Mouse (Mus musculus) thymus, adult 18-20 months (tissue): ENCODE measurements around the gene Ptcd2.

Experiments
- DNase-seq, 2 experiments: peaks; one replicate each; pipeline ENCODE4 v3.0.0; 2022; ENCODE audit warnings: mixed read lengths in 2 of 2

The Ptcd2 gene

GRCm38 (mm10) chr13:99299921-99300320, 44.6 kb downstream of the Ptcd2 start:
- DNase-seq = no peak

DNA sequence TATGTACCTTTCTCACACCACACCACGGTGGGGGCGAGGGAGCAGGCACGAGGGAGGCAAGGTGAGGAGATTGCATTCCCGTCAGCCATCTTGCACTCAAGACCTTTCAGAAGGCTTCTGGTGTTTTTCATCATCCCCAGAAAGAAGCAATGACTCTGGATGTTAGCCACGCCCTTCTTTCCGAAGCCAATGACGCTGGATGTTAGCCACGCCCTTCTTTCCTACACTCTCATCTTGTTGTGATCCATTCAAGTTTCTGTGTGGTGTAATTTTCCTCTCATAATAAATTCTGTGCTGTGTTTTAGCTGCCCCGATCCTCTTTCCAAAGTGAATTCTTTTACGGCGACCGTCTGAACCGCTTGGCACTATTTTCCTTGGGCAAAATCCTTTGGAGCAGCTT, 50.3 kb downstream of the Ptcd2 start:
- no peak for DNase-seq

- DNase-seq = no peak
Measured at GRCm38 (mm10) chr13:99290766-99291165, 53.7 kb downstream of the Ptcd2 start.

DNA sequence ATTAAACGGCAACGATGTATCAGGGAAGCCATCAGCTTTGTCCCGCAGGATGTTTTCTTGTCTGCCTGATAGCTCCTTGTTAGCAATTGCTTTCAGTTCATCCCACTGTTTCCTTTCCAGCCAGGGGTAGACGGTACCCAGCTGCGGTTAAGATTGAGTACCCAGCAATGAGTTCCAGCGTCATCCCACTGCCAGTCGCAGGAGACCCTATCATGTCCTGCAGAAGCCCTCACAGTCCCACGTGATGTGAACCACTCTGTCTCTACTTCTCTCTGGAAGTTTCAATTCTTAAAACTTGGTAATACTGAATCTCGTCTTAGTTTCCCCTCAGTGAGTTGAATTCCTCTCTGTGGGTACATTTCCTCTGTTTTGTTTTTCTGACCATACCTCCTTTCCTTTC, 56.7 kb downstream of the Ptcd2 start:
- no peak for DNase-seq

GRCm38 (mm10) chr13:99287207-99287606, 57.3 kb downstream of the Ptcd2 start:
- no peak for DNase-seq

- no peak for DNase-seq
Measured at GRCm38 (mm10) chr13:99285241-99285640, 59.3 kb downstream of the Ptcd2 start.

DNA sequence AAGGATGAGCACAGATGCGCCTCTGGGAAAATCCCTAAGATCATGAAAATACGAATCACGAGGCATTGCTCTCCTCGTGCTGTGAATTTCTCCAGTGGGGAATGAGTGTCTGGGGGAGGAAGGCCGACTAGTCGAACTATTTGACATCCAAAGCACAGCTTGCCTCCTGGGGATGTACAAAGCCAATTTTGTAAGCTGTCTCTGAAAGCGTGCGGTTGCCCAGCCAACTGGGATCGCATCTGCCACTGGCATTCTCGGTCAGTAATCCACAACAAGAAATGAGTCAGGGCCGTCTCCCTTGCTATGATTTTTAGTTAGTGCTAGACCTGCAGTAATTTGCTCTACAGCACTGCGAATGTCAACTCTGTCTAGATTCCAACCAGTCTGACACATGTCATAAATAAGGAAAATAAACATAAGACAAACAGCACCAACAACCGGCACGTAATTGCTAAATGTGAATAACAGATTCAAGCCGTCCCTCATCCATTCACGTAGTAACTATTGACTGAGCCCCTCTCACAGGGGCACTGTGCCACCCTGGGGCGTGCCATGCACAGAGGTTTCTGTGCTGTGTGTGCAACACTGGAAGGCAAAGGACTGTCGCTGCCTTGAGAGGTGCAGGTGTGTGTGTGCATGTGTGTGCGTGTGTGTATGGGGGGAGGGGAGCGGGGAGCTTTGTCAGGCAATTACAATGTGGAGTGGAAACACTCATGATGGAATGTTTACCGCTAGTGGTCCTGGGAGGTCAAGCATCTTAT, 59.9 kb downstream of the Ptcd2 start:
- DNase-seq = no peak

DNA sequence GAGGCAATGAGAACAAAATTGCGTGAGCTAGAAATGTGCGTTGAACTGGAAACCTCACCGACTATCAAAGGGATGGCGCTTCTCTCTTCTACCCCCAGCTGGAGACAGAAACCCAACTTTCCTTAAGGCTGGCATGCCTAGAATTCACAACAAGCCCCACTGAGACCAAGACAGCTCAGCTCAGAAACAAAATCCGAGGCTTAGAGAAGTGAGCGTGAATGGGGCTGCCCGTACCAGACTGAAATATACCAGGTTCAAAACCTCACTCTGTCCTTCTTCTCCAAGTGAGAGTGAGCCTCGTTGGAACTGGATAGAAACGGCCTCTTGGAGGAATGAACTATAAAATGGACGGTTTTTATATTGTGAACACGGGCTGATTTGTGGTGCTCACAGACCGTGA, 60.6 kb downstream of the Ptcd2 start:
- DNase-seq = no peak

DNA sequence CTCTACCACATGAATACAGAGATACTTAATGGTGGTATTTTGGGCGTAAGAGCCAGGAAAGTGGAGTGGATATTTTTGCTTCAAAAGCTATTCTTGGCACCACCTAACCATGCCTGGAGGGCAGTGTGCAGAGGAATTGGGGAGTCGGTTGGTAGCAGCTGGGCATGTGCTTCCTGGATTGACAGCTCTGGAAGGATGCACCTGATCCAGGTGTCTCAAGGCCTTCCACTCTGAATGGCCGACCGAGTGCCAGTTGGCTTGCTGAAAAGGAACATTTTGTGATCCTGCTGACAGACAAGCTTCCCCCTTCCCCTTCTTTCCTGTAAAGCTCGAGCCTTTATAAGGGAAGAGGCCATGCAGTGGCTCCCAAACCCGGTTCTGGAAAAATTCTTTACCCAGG, 61.5 kb downstream of the Ptcd2 start:
- no peak for DNase-seq

- DNase-seq = no peak
Measured at GRCm38 (mm10) chr13:99279351-99279750, 65.2 kb downstream of the Ptcd2 start.

DNA sequence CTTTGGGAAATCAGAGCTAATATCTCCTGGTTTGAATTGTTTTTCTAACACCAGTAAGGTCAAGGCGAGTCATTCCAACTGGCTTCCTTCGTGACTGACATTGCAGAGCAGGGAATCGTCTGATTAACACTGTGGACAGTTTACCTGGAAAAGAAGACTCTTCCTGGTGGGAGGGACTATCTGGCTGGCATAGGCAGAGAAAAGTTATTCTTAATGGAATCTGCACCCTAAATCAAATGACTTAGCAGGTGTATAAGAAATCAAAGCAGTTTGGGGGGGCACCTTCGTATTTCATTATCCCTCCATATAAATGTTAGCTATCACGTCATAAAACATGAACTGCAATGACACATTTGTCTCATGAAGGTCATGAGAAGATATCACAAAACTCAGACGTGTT, 66.0 kb downstream of the Ptcd2 start:
- no peak for DNase-seq

DNA sequence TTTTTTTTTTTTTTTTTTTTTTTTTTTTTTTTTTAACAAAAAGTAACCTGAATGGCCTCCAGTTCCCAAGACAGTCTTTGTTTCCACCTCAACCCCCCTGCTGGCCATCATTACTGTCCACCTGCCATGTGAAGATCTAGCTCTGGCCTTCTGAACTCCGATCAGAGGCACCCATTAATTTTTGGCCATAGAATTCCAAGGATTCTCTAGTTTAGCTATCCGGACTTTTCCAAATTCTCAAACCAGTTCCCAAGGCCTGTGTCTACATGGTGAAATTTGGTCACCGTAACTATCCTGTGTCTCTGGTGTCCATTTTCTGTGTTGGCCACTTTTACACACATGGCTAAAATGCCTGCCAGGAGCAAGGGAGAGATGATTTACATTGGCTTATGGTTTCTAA, 67.0 kb downstream of the Ptcd2 start:
- DNase-seq = no peak

DNA sequence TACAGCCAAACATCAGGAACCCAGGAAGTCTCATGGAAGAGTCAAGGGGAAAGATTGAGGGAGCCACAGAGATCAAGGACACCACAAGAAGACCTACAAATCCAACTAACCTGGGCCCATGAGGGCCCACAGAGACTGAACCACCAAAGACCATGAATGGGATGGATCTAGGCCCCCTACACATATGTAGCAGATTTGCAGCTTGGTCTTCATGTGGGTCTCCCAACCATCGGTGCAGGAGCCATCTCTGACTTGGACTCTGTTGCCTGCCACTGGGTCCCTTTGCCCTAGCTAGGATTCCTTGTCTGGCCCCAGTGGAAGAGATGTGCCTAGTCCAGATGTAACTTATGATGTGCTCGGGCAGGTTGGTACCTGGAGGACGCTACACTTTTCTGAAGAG, 72.5 kb downstream of the Ptcd2 start:
- no peak for DNase-seq
